Mouse (Mus musculus): Measurements from ENCODE around the gene Ap1ar. TPM values are rescaled to one million over a fixed set of nuclear protein-coding genes. Genes with fewer than 3 reads are reported as not detected.

Ap1ar gene
- polyA plus RNA-seq, 1 experiment from 2014 or later = 90.2 TPM

GRCm38 (mm10) chr3:127864242-127864641 lies 26.9 kb upstream of the Ap1ar start:
- 35% methylated on average over 2 of the region's 2 CpGs for WGBS
- Histone ChIP-seq H3K9ac (ENCODE audit: low read depth, low read length) (no peak overlapping the region), H3K4me2 (ENCODE audit: low read length) (no peak overlapping the region), H3K4me3 (ENCODE audit: low read depth, low read length) (no peak overlapping the region), H3K9me3 (replicated peaks; ENCODE audit: control insufficient read depth, low read length, poor library complexity, severe bottlenecking) (no peaks in the 10 kb centered on the region), H3K27me3 (ENCODE audit: control insufficient read depth, insufficient read depth, low read depth, low read length) (no peaks in the 10 kb centered on the region), H3K4me1 (ENCODE audit: control insufficient read depth, insufficient read depth, low read length) (peaks cover 2% of the 10 kb centered on the region; the same call in 1 of the 2 replicates), H3K27ac (ENCODE audit: low read length) (no peak overlapping the region), H3K36me3 (ENCODE audit: control insufficient read depth, insufficient read depth, low read length) (no peaks in the 10 kb centered on the region)
- no peak for ATAC-seq

- Histone ChIP-seq H3K4me3 (ENCODE audit: low read depth, low read length) (no peak overlapping the region), H3K27me3 (ENCODE audit: control insufficient read depth, insufficient read depth, low read depth, low read length) (no peaks in the 10 kb centered on the region), H3K9ac (ENCODE audit: low read depth, low read length) (no peak overlapping the region), H3K4me2 (ENCODE audit: low read length) (no peak overlapping the region), H3K27ac (ENCODE audit: low read length) (no peak overlapping the region), H3K4me1 (ENCODE audit: control insufficient read depth, insufficient read depth, low read length) (no peaks in the 10 kb centered on the region), H3K9me3 (replicated peaks; ENCODE audit: control insufficient read depth, low read length, poor library complexity, severe bottlenecking) (no peaks in the 10 kb centered on the region), H3K36me3 (ENCODE audit: control insufficient read depth, insufficient read depth, low read length) (no peaks in the 10 kb centered on the region)
- ATAC-seq = no peak
- 57% methylated on average over 3 of the region's 3 CpGs for WGBS
Measured at GRCm38 (mm10) chr3:127863571-127863970, 26.2 kb upstream of the Ap1ar start.

- WGBS = 76% methylated on average over 4 of the region's 4 CpGs
- Histone ChIP-seq H3K27ac (ENCODE audit: low read length) (no peak overlapping the region), H3K9me3 (replicated peaks; ENCODE audit: control insufficient read depth, low read length, poor library complexity, severe bottlenecking) (no peaks in the 10 kb centered on the region), H3K4me1 (ENCODE audit: control insufficient read depth, insufficient read depth, low read length) (no peaks in the 10 kb centered on the region), H3K27me3 (ENCODE audit: control insufficient read depth, insufficient read depth, low read depth, low read length) (no peaks in the 10 kb centered on the region), H3K36me3 (ENCODE audit: control insufficient read depth, insufficient read depth, low read length) (no peaks in the 10 kb centered on the region), H3K4me3 (ENCODE audit: low read depth, low read length) (no peak overlapping the region), H3K4me2 (ENCODE audit: low read length) (no peak overlapping the region), H3K9ac (ENCODE audit: low read depth, low read length) (no peak overlapping the region)
- no peak for ATAC-seq
Measured at GRCm38 (mm10) chr3:127862479-127862878, 25.2 kb upstream of the Ap1ar start.

- Histone ChIP-seq H3K9me3 (replicated peaks; ENCODE audit: control insufficient read depth, low read length, poor library complexity, severe bottlenecking) (no peaks in the 10 kb centered on the region), H3K4me2 (ENCODE audit: low read length) (no peak overlapping the region), H3K9ac (ENCODE audit: low read depth, low read length) (no peak overlapping the region), H3K36me3 (ENCODE audit: control insufficient read depth, insufficient read depth, low read length) (no peaks in the 10 kb centered on the region), H3K4me3 (ENCODE audit: low read depth, low read length) (no peak overlapping the region), H3K4me1 (ENCODE audit: control insufficient read depth, insufficient read depth, low read length) (no peaks in the 10 kb centered on the region), H3K27ac (ENCODE audit: low read length) (no peak overlapping the region), H3K27me3 (ENCODE audit: control insufficient read depth, insufficient read depth, low read depth, low read length) (no peaks in the 10 kb centered on the region)
- WGBS = 94% methylated on average over 11 of the region's 11 CpGs
- no peak for ATAC-seq
Measured at GRCm38 (mm10) chr3:127861340-127861739, 24.0 kb upstream of the Ap1ar start.

- Histone ChIP-seq H3K36me3 (ENCODE audit: control insufficient read depth, insufficient read depth, low read length) (no peaks in the 10 kb centered on the region), H3K27me3 (ENCODE audit: control insufficient read depth, insufficient read depth, low read depth, low read length) (no peaks in the 10 kb centered on the region), H3K27ac (ENCODE audit: low read length) (no peak overlapping the region), H3K4me3 (ENCODE audit: low read depth, low read length) (no peak overlapping the region), H3K9me3 (replicated peaks; ENCODE audit: control insufficient read depth, low read length, poor library complexity, severe bottlenecking) (no peaks in the 10 kb centered on the region), H3K4me2 (ENCODE audit: low read length) (peak overlapping the region; percentile 38), H3K4me1 (ENCODE audit: control insufficient read depth, insufficient read depth, low read length) (peaks cover 5% of the 10 kb centered on the region; the same call in 1 of the 2 replicates), H3K9ac (ENCODE audit: low read depth, low read length) (peak overlapping the region; percentile 21; the same call in 1 of the 2 replicates)
- ATAC-seq = peak; percentile 90
- 10% methylated on average over 15 of the region's 15 CpGs for WGBS
Measured at GRCm38 (mm10) chr3:127853431-127854206, 16.3 kb upstream of the Ap1ar start.

GRCm38 (mm10) chr3:127852722-127853121 lies 15.4 kb upstream of the Ap1ar start:
- Histone ChIP-seq H3K27me3 (ENCODE audit: control insufficient read depth, insufficient read depth, low read depth, low read length) (no peaks in the 10 kb centered on the region), H3K4me1 (ENCODE audit: control insufficient read depth, insufficient read depth, low read length) (peaks cover 5% of the 10 kb centered on the region; the same call in 1 of the 2 replicates), H3K9ac (ENCODE audit: low read depth, low read length) (no peak overlapping the region), H3K4me2 (ENCODE audit: low read length) (no peak overlapping the region), H3K4me3 (ENCODE audit: low read depth, low read length) (no peak overlapping the region), H3K27ac (ENCODE audit: low read length) (no peak overlapping the region), H3K36me3 (ENCODE audit: control insufficient read depth, insufficient read depth, low read length) (no peaks in the 10 kb centered on the region), H3K9me3 (replicated peaks; ENCODE audit: control insufficient read depth, low read length, poor library complexity, severe bottlenecking) (no peaks in the 10 kb centered on the region)
- no peak for ATAC-seq
- 83% methylated on average over 9 of the region's 9 CpGs for WGBS

- WGBS = 49% methylated on average over 9 of the region's 9 CpGs
- H3K4me1 ChIP-seq (ENCODE audit: control insufficient read depth, insufficient read depth, low read length) = peaks cover 5% of the 10 kb centered on the region; the same call in 1 of the 2 replicates
- H3K4me2 ChIP-seq (ENCODE audit: low read length) = no peak overlapping the region
- H3K4me3 ChIP-seq (ENCODE audit: low read depth, low read length) = no peak overlapping the region
- no peaks in the 10 kb centered on the region for H3K36me3 ChIP-seq (ENCODE audit: control insufficient read depth, insufficient read depth, low read length)
- H3K9ac ChIP-seq (ENCODE audit: low read depth, low read length) = no peak overlapping the region
- H3K27me3 ChIP-seq (ENCODE audit: control insufficient read depth, insufficient read depth, low read depth, low read length) = no peaks in the 10 kb centered on the region
- no peak overlapping the region for H3K27ac ChIP-seq (ENCODE audit: low read length)
- no peak for ATAC-seq
- H3K9me3 ChIP-seq (replicated peaks; ENCODE audit: control insufficient read depth, low read length, poor library complexity, severe bottlenecking) = no peaks in the 10 kb centered on the region; the same call in 1 of the 2 replicates
Measured at GRCm38 (mm10) chr3:127850776-127851646, 13.7 kb upstream of the Ap1ar start.

- no peaks in the 10 kb centered on the region for H3K36me3 ChIP-seq (ENCODE audit: control insufficient read depth, insufficient read depth, low read length)
- H3K27me3 ChIP-seq (ENCODE audit: control insufficient read depth, insufficient read depth, low read depth, low read length) = no peaks in the 10 kb centered on the region
- H3K9me3 ChIP-seq (replicated peaks; ENCODE audit: control insufficient read depth, low read length, poor library complexity, severe bottlenecking) = no peaks in the 10 kb centered on the region; the same call in 1 of the 2 replicates
- H3K4me3 ChIP-seq (ENCODE audit: low read depth, low read length) = no peak overlapping the region
- H3K9ac ChIP-seq (ENCODE audit: low read depth, low read length) = no peak overlapping the region
- H3K27ac ChIP-seq (ENCODE audit: low read length) = no peak overlapping the region
- ATAC-seq = no peak
- peaks cover 5% of the 10 kb centered on the region; the same call in 1 of the 2 replicates for H3K4me1 ChIP-seq (ENCODE audit: control insufficient read depth, insufficient read depth, low read length)
- WGBS = 71% methylated on average over 5 of the region's 5 CpGs
- H3K4me2 ChIP-seq (ENCODE audit: low read length) = no peak overlapping the region
Measured at GRCm38 (mm10) chr3:127849922-127850321, 12.6 kb upstream of the Ap1ar start.

All from midbrain, embryonic 16.5 days (tissue).